Mouse (Mus musculus) embryonic facial prominence, embryonic 11.5 days (tissue): ENCODE data around the gene Peli2. TPM values are rescaled to one million over a fixed set of nuclear protein-coding genes. Genes with fewer than 3 reads are reported as not detected.

ENCODE experiments used
- ATAC-seq: fragments of 200-750 bp; cut with Nextera tagmentation; replicated peaks from 2 replicates; pipeline ENCODE4 v1.8.0; 2017; ENCODE audit warnings: low read depth; ENCODE audit not compliant: insufficient number of reproducible peaks, low FRiP score, low TSS enrichment
- DNase-seq: peaks from one replicate; pipeline ENCODE4 v3.0.0-alpha.2; 2015; ENCODE audit warnings: low spot score
- H3K27ac ChIP-seq: fragments of 300-500 bp; sonication (generic); replicated peaks from 2 replicates; pipeline ENCODE4 v1.5.1; 2014; ENCODE audit warnings: mild to moderate bottlenecking, low read depth, low read length, control low read depth
- H3K27me3 ChIP-seq: fragments of 300-500 bp; sonication (generic); 2 replicates; pipeline ENCODE4 v1.6.1; 2014; ENCODE audit warnings: mild to moderate bottlenecking, low read length, moderate library complexity, mixed read lengths; ENCODE audit not compliant: control insufficient read depth, insufficient read depth
- H3K36me3 ChIP-seq: fragments of 300-500 bp; sonication (generic); replicated peaks from 2 replicates; pipeline ENCODE4 v1.6.1; 2014; ENCODE audit warnings: low read depth, mild to moderate bottlenecking, low read length, moderate library complexity, mixed read lengths; ENCODE audit not compliant: control insufficient read depth, insufficient read depth
- H3K4me1 ChIP-seq: fragments of 300-500 bp; sonication (generic); 2 replicates; pipeline ENCODE4 v1.6.1; 2014; ENCODE audit warnings: low read length, mixed read lengths; ENCODE audit not compliant: control insufficient read depth, insufficient read depth
- H3K4me2 ChIP-seq: fragments of 300-500 bp; sonication (generic); 2 replicates; pipeline ENCODE4 v1.6.1; 2014; ENCODE audit warnings: low read depth, mild to moderate bottlenecking, control low read depth, low read length, moderate library complexity
- H3K4me3 ChIP-seq: fragments of 300-500 bp; sonication (generic); 2 replicates; pipeline ENCODE4 v1.5.1; 2014; ENCODE audit warnings: low read depth, low read length, control low read depth
- H3K9ac ChIP-seq: fragments of 300-500 bp; sonication (generic); replicated peaks from 2 replicates; pipeline ENCODE4 v1.6.1; 2014; ENCODE audit warnings: mild to moderate bottlenecking, control low read depth, low read length
- H3K9me3 ChIP-seq: fragments of 300-500 bp; sonication (generic); replicated peaks from 2 replicates; pipeline ENCODE4 v1.6.1; 2016; ENCODE audit warnings: mild to moderate bottlenecking, low read length, inconsistent platforms, mixed read lengths; ENCODE audit not compliant: control insufficient read depth
- WGBS: fragments of 180-500 bp; shearing (Covaris S2); extraction: QIAGEN DNeasy Blood & Tissue Kit; methylation state at CpG from one replicate; pipeline ENCODE4 v1.1.7; 2014; 5-methylcytosine and 5-hydroxymethylcytosine counted together
- polyA plus RNA-seq: library from polyadenylated mRNA; unstranded; fragments of >200 nt; fragmentation: Nextera tagmentation; extraction: Ambion mirVana; gene quantifications from 2 replicates; pipeline ENCODE4 v1.2.1, GENCODE M21; 2014

The Peli2 gene
- polyA plus RNA-seq, 1 experiment from 2014 or later, result 7.7 TPM

- WGBS, result under 1% methylated on average over 10 of the region's 10 CpGs
- Histone ChIP-seq H3K36me3 (no peaks in the 10 kb centered on the region), H3K4me1 (peaks cover 2% of the 10 kb centered on the region; the same call in 1 of the 2 replicates), H3K9ac (peak overlapping the region; percentile 87; the same call in 1 of the 2 replicates), H3K4me3 (peak overlapping the region; percentile 81), H3K9me3 (no peaks in the 10 kb centered on the region), H3K27me3 (no peaks in the 10 kb centered on the region), H3K27ac (no peak overlapping the region; the same call in 1 of the 2 replicates), H3K4me2 (peak overlapping the region; percentile 83)
- no peak for DNase-seq
- ATAC-seq, result no peak
These were observed 226 bp upstream of the Peli2 start for GRCm38 (mm10) chr14:48120443-48120751.

- H3K27me3 ChIP-seq, result no peaks in the 10 kb centered on the region
- peaks cover 2% of the 10 kb centered on the region; the same call in 1 of the 2 replicates for H3K4me1 ChIP-seq
- peak overlapping the region; percentile 87 for H3K9ac ChIP-seq
- no peaks in the 10 kb centered on the region for H3K36me3 ChIP-seq
- H3K4me3 ChIP-seq, result peak overlapping the region; percentile 81
- no peaks in the 10 kb centered on the region for H3K9me3 ChIP-seq
- H3K4me2 ChIP-seq, result peak overlapping the region; percentile 83
- under 1% methylated on average over 32 of the region's 32 CpGs for WGBS
- ATAC-seq (no peak), DNase-seq (peak; percentile 64)
- H3K27ac ChIP-seq, result peak overlapping the region; percentile 62
These were observed 1.2 kb downstream of the Peli2 start for GRCm38 (mm10) chr14:48121529-48122517.

GRCm38 (mm10) chr14:48124011-48124410 lies 3.4 kb downstream of the Peli2 start:
- no peak overlapping the region for H3K9ac ChIP-seq
- ATAC-seq (no peak), DNase-seq (no peak)
- H3K36me3 ChIP-seq, result no peaks in the 10 kb centered on the region
- H3K4me3 ChIP-seq, result no peak overlapping the region
- no peaks in the 10 kb centered on the region for H3K9me3 ChIP-seq
- no peaks in the 10 kb centered on the region for H3K27me3 ChIP-seq
- no peak overlapping the region for H3K27ac ChIP-seq
- H3K4me2 ChIP-seq, result no peak overlapping the region
- 48% methylated on average over 5 of the region's 5 CpGs for WGBS
- peaks cover 2% of the 10 kb centered on the region; the same call in 1 of the 2 replicates for H3K4me1 ChIP-seq

DNA sequence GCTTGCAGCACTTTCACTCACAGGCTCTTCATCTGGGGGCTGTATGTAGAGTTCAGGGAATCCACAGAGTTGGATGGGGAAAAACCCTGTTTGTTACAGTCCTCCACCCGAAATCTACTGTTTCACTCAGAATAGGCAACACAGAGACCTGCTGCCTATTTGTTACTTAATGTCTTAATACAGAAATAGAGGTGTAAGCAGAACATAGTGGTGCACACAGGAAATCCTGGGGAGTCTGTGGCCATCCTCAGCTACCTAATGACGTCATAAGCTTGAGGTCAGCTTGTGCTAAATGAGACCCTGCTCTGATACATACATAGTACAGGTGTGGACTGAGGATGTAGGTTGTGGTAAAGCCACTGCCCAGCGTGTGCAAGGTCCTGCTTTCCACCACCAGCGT lies 4.2 kb downstream of the Peli2 start:
- no peak overlapping the region for H3K27ac ChIP-seq
- H3K27me3 ChIP-seq, result no peaks in the 10 kb centered on the region
- 72% methylated on average over 4 of the region's 4 CpGs for WGBS
- no peak overlapping the region for H3K9ac ChIP-seq
- no peak overlapping the region for H3K4me3 ChIP-seq
- ATAC-seq (no peak), DNase-seq (no peak)
- H3K4me1 ChIP-seq, result no peaks in the 10 kb centered on the region
- no peaks in the 10 kb centered on the region for H3K9me3 ChIP-seq
- no peaks in the 10 kb centered on the region for H3K36me3 ChIP-seq
- no peak overlapping the region for H3K4me2 ChIP-seq

DNA sequence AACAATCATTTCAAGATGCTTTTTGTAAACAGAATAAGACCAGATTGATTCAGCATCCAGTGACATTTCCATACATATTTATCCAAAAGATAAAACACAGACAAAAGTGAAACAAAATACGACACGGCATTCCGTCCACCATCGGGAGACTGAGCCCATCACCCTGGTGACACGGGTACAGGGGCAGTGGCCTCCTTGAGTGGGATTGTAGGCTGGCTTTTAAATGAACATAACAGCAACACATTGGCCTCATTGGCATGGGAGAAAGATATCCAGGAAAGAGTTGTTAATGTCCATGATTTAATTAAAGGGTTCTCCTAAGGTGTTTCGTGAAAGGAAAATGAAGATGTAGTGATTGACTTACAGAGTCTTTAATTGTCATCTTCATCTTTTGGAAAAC lies 5.3 kb downstream of the Peli2 start:
- no peaks in the 10 kb centered on the region for H3K4me1 ChIP-seq
- no peak overlapping the region for H3K9ac ChIP-seq
- H3K4me2 ChIP-seq, result no peak overlapping the region
- no peaks in the 10 kb centered on the region for H3K9me3 ChIP-seq
- ATAC-seq (no peak), DNase-seq (no peak)
- H3K27me3 ChIP-seq, result no peaks in the 10 kb centered on the region
- H3K36me3 ChIP-seq, result no peaks in the 10 kb centered on the region
- no peak overlapping the region for H3K4me3 ChIP-seq
- H3K27ac ChIP-seq, result no peak overlapping the region
- 83% methylated on average over 6 of the region's 6 CpGs for WGBS

GRCm38 (mm10) chr14:48126931-48127330 lies 6.3 kb downstream of the Peli2 start:
- Histone ChIP-seq H3K4me1 (no peaks in the 10 kb centered on the region; the same call in 1 of the 2 replicates), H3K36me3 (no peaks in the 10 kb centered on the region), H3K4me2 (no peak overlapping the region), H3K9me3 (no peaks in the 10 kb centered on the region), H3K27ac (no peak overlapping the region), H3K9ac (no peak overlapping the region), H3K4me3 (no peak overlapping the region), H3K27me3 (no peaks in the 10 kb centered on the region)
- DNase-seq (no peak), ATAC-seq (no peak)
- WGBS, result 63% methylated on average over 4 of the region's 4 CpGs

- Histone ChIP-seq H3K27ac (no peak overlapping the region), H3K4me2 (no peak overlapping the region), H3K9me3 (no peaks in the 10 kb centered on the region), H3K9ac (no peak overlapping the region), H3K27me3 (no peaks in the 10 kb centered on the region), H3K36me3 (no peaks in the 10 kb centered on the region), H3K4me3 (no peak overlapping the region), H3K4me1 (no peaks in the 10 kb centered on the region; the same call in 1 of the 2 replicates)
- no peak for ATAC-seq
- DNase-seq, result no peak
- WGBS, result 55% methylated on average over 8 of the region's 8 CpGs
These were observed 7.1 kb downstream of the Peli2 start for GRCm38 (mm10) chr14:48127609-48128185.

DNA sequence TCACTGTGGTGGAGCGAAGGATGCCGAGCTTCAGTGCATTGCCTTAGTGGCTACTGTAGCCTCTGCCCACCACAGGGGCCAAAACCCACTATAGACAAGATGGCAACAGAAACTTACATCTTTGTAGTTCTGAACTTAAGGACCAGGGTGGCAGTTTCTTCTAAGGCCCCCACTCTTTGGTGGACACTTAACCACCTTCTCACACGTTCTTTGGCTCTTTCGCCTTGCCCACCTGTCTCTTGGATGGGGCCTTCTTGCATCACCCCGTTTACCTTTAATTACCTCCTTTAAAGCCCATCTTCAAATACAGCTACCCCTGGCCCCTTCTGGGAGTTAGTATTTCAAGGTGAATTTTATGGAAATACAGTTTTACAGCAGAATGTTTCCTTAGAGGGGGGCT lies 8.1 kb downstream of the Peli2 start:
- no peak for ATAC-seq
- DNase-seq, result no peak
- Histone ChIP-seq H3K27me3 (no peaks in the 10 kb centered on the region), H3K9ac (no peak overlapping the region), H3K27ac (no peak overlapping the region), H3K9me3 (no peaks in the 10 kb centered on the region), H3K36me3 (no peaks in the 10 kb centered on the region), H3K4me3 (no peak overlapping the region), H3K4me1 (no peaks in the 10 kb centered on the region; the same call in none of the 2 replicates), H3K4me2 (no peak overlapping the region)
- 89% methylated on average over 5 of the region's 5 CpGs for WGBS
